Mouse (Mus musculus) CH12F3 (cell line): ENCODE data around the gene Ubash3b.

Experiments used
- in situ Hi-C: fragments of 300-500 bp; cut with MboI; formaldehyde crosslinking; loops from 2 replicates; pipeline ENCODE4 v1.14.3; 2020; ENCODE audit warnings: low sequenced_read_pairs

Ubash3b gene

GRCm38 (mm10) chr9:41138987-41139808 lies 22.3 kb downstream of the Ubash3b start:
- in situ Hi-C loops = no loop called here

- in situ Hi-C loops = no loop called here
Observed at GRCm38 (mm10) chr9:41136691-41137467, 24.6 kb downstream of the Ubash3b start.

GRCm38 (mm10) chr9:41136273-41136672 lies 25.2 kb downstream of the Ubash3b start:
- in situ Hi-C loops = no loop called here

GRCm38 (mm10) chr9:41134907-41135306 lies 26.6 kb downstream of the Ubash3b start:
- in situ Hi-C loops = no loop called here

GRCm38 (mm10) chr9:41130563-41130962 lies 30.9 kb downstream of the Ubash3b start:
- in situ Hi-C loops = no loop called here

- in situ Hi-C loops = no loop called here
Observed at GRCm38 (mm10) chr9:41129802-41130480, 31.6 kb downstream of the Ubash3b start.

GRCm38 (mm10) chr9:41129273-41129672 lies 32.2 kb downstream of the Ubash3b start:
- in situ Hi-C loops = no loop called here

GRCm38 (mm10) chr9:41126723-41127122 lies 34.8 kb downstream of the Ubash3b start:
- in situ Hi-C loops = no loop called here

- in situ Hi-C loops = no loop called here
Observed at GRCm38 (mm10) chr9:41124305-41124704, 37.2 kb downstream of the Ubash3b start.

GRCm38 (mm10) chr9:41122390-41123110 lies 38.9 kb downstream of the Ubash3b start:
- in situ Hi-C loops = no loop called here

- in situ Hi-C loops = no loop called here
Observed at GRCm38 (mm10) chr9:41121701-41122354, 39.7 kb downstream of the Ubash3b start.

GRCm38 (mm10) chr9:41119958-41120357 lies 41.5 kb downstream of the Ubash3b start:
- in situ Hi-C loops = no loop called here

GRCm38 (mm10) chr9:41118065-41118464 lies 43.4 kb downstream of the Ubash3b start:
- in situ Hi-C loops = no loop called here

GRCm38 (mm10) chr9:41116126-41116525 lies 45.4 kb downstream of the Ubash3b start:
- in situ Hi-C loops = no loop called here

GRCm38 (mm10) chr9:41114367-41114766 lies 47.1 kb downstream of the Ubash3b start:
- in situ Hi-C loops = no loop called here

GRCm38 (mm10) chr9:41109749-41110148 lies 51.7 kb downstream of the Ubash3b start:
- in situ Hi-C loops = no loop called here

- in situ Hi-C loops = no loop called here
Observed at GRCm38 (mm10) chr9:41108324-41109180, 52.9 kb downstream of the Ubash3b start.

- in situ Hi-C loops = no loop called here
Observed at GRCm38 (mm10) chr9:41105201-41105643, 56.3 kb downstream of the Ubash3b start.

GRCm38 (mm10) chr9:41103722-41104121 lies 57.8 kb downstream of the Ubash3b start:
- in situ Hi-C loops = no loop called here
